Mouse (Mus musculus) adrenal gland, postnatal 10 days (tissue): ENCODE data around the gene Hoxa13. TPM values are rescaled to one million over a fixed set of nuclear protein-coding genes. Genes with fewer than 3 reads are reported as not detected.

Source experiments
- DNase-seq: peaks from one replicate; pipeline ENCODE4 v3.0.0; 2021; ENCODE audit warnings: mixed read lengths
- total RNA-seq, 2 experiments: library from RNA; stranded (reverse); gene quantifications; 2 replicates each; pipeline ENCODE4 v1.2.3; 2021

Hoxa13 gene
- total RNA-seq, 2 experiments from 2014 or later, result not detected

GRCm38 (mm10) chr6:52270494-52271480 lies 10.1 kb upstream of the Hoxa13 start:
- peak; percentile 78 for DNase-seq

GRCm38 (mm10) chr6:52268756-52269155 lies 8.1 kb upstream of the Hoxa13 start:
- no peak for DNase-seq

- DNase-seq, result no peak
Observed at GRCm38 (mm10) chr6:52268341-52268740, 7.7 kb upstream of the Hoxa13 start.

- no peak for DNase-seq
Observed at GRCm38 (mm10) chr6:52267691-52268090, 7.0 kb upstream of the Hoxa13 start.

- DNase-seq, result no peak
Observed at GRCm38 (mm10) chr6:52267221-52267620, 6.5 kb upstream of the Hoxa13 start.

GRCm38 (mm10) chr6:52266666-52266985 lies 5.9 kb upstream of the Hoxa13 start:
- no peak for DNase-seq

GRCm38 (mm10) chr6:52265913-52266665 lies 5.4 kb upstream of the Hoxa13 start:
- no peak for DNase-seq

GRCm38 (mm10) chr6:52265306-52265912 lies 4.7 kb upstream of the Hoxa13 start:
- DNase-seq, result no peak

- DNase-seq, result no peak
Observed at GRCm38 (mm10) chr6:52264106-52264790, 3.6 kb upstream of the Hoxa13 start.

GRCm38 (mm10) chr6:52263321-52263585 lies 2.6 kb upstream of the Hoxa13 start:
- DNase-seq, result no peak

GRCm38 (mm10) chr6:52262463-52263320 lies 2.0 kb upstream of the Hoxa13 start:
- no peak for DNase-seq

GRCm38 (mm10) chr6:52261751-52262462 lies 1.2 kb upstream of the Hoxa13 start:
- DNase-seq, result no peak

- no peak for DNase-seq
Observed at GRCm38 (mm10) chr6:52259811-52260261, 844 bp downstream of the Hoxa13 start.

GRCm38 (mm10) chr6:52259081-52259790 lies 1.4 kb downstream of the Hoxa13 start:
- no peak for DNase-seq

- peak; percentile 86 for DNase-seq
Observed at GRCm38 (mm10) chr6:52256956-52257355, 3.7 kb downstream of the Hoxa13 start.

- no peak for DNase-seq
Observed at GRCm38 (mm10) chr6:52253511-52254500, 6.9 kb downstream of the Hoxa13 start.

GRCm38 (mm10) chr6:52252775-52253376 lies 7.8 kb downstream of the Hoxa13 start:
- no peak for DNase-seq
